Mouse (Mus musculus): ENCODE data around the gene Lrrc75a. TPM values are rescaled to one million over a fixed set of nuclear protein-coding genes. Genes with fewer than 3 reads are reported as not detected.
A peak's percentile ranks its signal among the peaks of the same experiment; 100 is the strongest.

Lrrc75a gene
- polyA plus RNA-seq, 1 experiment: 29.0 TPM

DNA sequence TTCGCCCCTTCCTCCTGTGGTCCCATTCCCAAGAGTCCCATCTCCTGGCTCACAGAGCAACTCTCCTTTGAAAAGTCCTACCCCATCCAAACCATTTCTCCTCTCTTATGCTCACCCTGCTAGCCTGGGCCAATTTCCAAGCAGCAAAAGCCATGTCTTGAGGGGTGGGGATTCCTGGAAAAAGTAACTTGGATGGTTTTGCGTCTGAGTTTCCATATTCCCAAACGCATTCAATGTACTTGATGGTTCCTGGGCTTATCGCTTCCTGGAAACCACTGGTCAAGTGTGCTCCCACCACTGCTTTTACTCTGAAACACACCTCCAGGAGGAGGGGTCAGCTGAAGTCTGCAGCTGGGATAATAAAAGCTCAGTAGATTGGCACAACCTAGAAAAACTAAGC is 9.9 kb downstream of the Lrrc75a start:
- TF ChIP-seq POLR2A (IDR thresholded peaks at IDR 0.05; ENCODE audit: borderline replicate concordance, extremely low read depth, low read depth, low read length) (no peak), CTCF (IDR thresholded peaks at IDR 0.05; ENCODE audit: insufficient read depth, low read length) (no peak)
- Histone ChIP-seq H3K4me1 (ENCODE audit: control insufficient read depth, insufficient read depth, low read length) (peaks cover 10% of the 10 kb centered on the region), H3K4me3 (replicated peaks; ENCODE audit: extremely low read depth, low read depth, low read length) (no peak overlapping the region)
- 75% methylated on average over 4 of the region's 4 CpGs for WGBS
- no peak for DNase-seq

GRCm38 (mm10) chr11:62637806-62638205 is 10.5 kb downstream of the Lrrc75a start:
- TF ChIP-seq CTCF (IDR thresholded peaks at IDR 0.05; ENCODE audit: insufficient read depth, low read length) (no peak), POLR2A (IDR thresholded peaks at IDR 0.05; ENCODE audit: borderline replicate concordance, extremely low read depth, low read depth, low read length) (no peak)
- peaks cover 7% of the 10 kb centered on the region; the same call in 1 of the 2 replicates for H3K4me1 ChIP-seq (ENCODE audit: control insufficient read depth, insufficient read depth, low read length)
- H3K4me3 ChIP-seq (replicated peaks; ENCODE audit: extremely low read depth, low read depth, low read length): no peak overlapping the region
- WGBS: 81% methylated on average over 6 of the region's 6 CpGs
- no peak for DNase-seq

GRCm38 (mm10) chr11:62637401-62637800 is 10.9 kb downstream of the Lrrc75a start:
- TF ChIP-seq CTCF (IDR thresholded peaks at IDR 0.05; ENCODE audit: insufficient read depth, low read length): no peak
- no peak for TF ChIP-seq POLR2A (IDR thresholded peaks at IDR 0.05; ENCODE audit: borderline replicate concordance, extremely low read depth, low read depth, low read length)
- no peak for DNase-seq
- WGBS: 67% methylated on average over 5 of the region's 5 CpGs
- Histone ChIP-seq H3K4me1 (ENCODE audit: control insufficient read depth, insufficient read depth, low read length) (peaks cover 5% of the 10 kb centered on the region; the same call in 1 of the 2 replicates), H3K4me3 (replicated peaks; ENCODE audit: extremely low read depth, low read depth, low read length) (no peak overlapping the region)

DNA sequence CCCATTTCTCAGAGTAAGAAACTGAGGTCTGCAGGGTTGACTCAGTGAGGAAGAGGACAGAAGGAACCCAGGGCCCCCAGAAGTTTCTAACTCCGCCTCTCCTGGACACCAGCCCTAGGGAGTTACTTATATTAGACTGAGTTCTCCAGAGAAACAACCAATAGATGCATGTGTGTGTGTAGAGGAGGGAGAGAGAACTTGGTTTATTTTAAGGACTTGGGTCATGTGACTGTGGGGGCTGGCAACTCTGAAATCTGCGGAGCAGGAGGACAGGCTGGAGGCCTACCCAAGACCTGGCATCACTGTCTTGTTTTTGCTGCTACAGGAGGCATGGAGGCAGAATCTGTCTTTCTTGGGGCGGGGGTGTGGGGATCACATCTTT is 11.5 kb downstream of the Lrrc75a start:
- no peak for DNase-seq
- 63% methylated on average over 3 of the region's 3 CpGs for WGBS
- peaks cover 5% of the 10 kb centered on the region; the same call in 1 of the 2 replicates for H3K4me1 ChIP-seq (ENCODE audit: control insufficient read depth, insufficient read depth, low read length)
- TF ChIP-seq CTCF (IDR thresholded peaks at IDR 0.05; ENCODE audit: insufficient read depth, low read length) (no peak), POLR2A (IDR thresholded peaks at IDR 0.05; ENCODE audit: borderline replicate concordance, extremely low read depth, low read depth, low read length) (0 out of 2 replicates have a peak, but pooled peaks have one; percentile 26)
- no peak overlapping the region for H3K4me3 ChIP-seq (replicated peaks; ENCODE audit: extremely low read depth, low read depth, low read length)

DNA sequence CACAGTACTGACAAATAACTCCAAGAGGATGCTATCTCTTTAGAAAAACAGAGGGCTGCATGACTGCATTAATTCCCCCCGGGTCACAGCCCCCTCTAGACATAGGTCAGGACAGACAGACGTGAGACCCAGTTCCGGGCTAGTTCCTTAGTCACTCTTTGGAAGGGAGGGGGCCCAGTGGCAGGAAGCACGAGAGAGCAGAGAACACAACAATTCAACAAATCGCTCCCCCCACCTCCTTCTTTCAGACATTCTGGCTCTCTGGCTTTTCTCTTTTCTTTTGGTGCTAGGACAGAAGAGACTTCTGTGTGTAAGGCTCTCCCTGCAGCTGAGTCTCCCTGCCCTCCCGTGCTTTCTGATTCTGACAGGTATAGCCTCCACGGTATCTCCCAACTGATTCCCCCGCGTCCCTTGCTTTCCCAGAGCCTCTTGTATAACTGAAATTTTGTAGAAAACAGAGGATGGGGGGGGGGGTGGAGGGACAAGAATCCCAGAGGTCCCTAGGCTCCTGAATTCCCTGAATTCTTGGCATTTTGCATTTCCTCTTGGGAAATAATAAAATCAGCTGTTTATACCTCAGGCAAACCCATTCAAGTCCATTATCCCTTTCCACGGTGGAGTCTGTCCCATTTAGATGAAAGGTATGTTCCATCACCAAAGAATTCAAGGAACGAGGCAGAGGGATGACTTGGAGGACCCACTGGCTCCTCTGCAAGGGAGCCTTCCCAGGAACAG is 12.1 kb downstream of the Lrrc75a start:
- no peak for DNase-seq
- 57% methylated on average over 11 of the region's 11 CpGs for WGBS
- TF ChIP-seq CTCF (IDR thresholded peaks at IDR 0.05; ENCODE audit: insufficient read depth, low read length): no peak
- TF ChIP-seq POLR2A (IDR thresholded peaks at IDR 0.05; ENCODE audit: borderline replicate concordance, extremely low read depth, low read depth, low read length): no peak
- H3K4me1 ChIP-seq (ENCODE audit: control insufficient read depth, insufficient read depth, low read length): peaks cover 5% of the 10 kb centered on the region; the same call in 1 of the 2 replicates
- no peak overlapping the region for H3K4me3 ChIP-seq (replicated peaks; ENCODE audit: extremely low read depth, low read depth, low read length)

DNA sequence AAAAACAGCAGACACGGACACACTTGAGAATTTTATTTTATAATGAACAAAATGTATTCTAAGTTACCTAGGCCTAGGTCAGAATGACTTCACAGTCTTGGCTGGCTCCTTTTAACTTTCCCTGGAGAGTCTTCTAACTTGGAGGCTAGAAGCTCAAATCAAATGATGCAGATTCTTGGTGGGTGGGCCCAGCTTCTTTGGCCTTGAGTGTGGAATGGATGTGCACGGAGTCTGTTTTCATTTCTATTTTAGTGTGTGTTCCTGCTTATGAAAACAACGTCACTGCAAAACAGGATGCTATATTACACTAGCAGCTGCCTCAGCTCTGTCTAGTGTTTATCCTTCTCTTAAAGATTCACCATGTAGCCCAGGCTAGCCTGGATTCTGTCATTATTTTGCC is 12.9 kb downstream of the Lrrc75a start:
- 44% methylated on average over 3 of the region's 3 CpGs for WGBS
- Histone ChIP-seq H3K4me1 (ENCODE audit: control insufficient read depth, insufficient read depth, low read length) (peaks cover 5% of the 10 kb centered on the region; the same call in 1 of the 2 replicates), H3K4me3 (replicated peaks; ENCODE audit: extremely low read depth, low read depth, low read length) (no peak overlapping the region)
- DNase-seq: no peak
- TF ChIP-seq POLR2A (IDR thresholded peaks at IDR 0.05; ENCODE audit: borderline replicate concordance, extremely low read depth, low read depth, low read length) (no peak), CTCF (IDR thresholded peaks at IDR 0.05; ENCODE audit: insufficient read depth, low read length) (no peak)

DNA sequence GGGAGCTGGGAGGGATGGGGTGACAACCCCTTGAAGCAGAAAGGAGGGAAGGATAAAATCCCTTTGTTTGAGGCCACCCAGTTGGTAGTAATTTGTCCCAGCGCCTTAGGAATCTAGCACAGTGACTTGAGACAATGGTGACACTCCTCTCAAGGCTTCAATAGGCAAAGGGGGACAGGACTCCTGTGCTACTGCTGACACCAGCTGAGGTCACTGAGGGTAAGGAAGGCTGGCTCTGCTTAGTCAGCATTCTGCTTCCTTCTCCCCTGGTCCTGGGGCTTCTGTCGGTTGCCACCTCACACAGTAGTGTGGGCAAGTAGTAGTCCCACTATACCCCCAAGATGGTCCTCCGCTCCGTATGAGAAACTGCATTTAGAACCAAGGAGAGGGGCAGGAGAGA is 17.2 kb downstream of the Lrrc75a start:
- TF ChIP-seq CTCF (IDR thresholded peaks at IDR 0.05; ENCODE audit: insufficient read depth, low read length) (no peak), POLR2A (IDR thresholded peaks at IDR 0.05; ENCODE audit: borderline replicate concordance, extremely low read depth, low read depth, low read length) (no peak)

GRCm38 (mm10) chr11:62630225-62630821 is 18.0 kb downstream of the Lrrc75a start:
- WGBS: 23% methylated on average over 11 of the region's 11 CpGs
- DNase-seq: no peak
- TF ChIP-seq POLR2A (IDR thresholded peaks at IDR 0.05; ENCODE audit: borderline replicate concordance, extremely low read depth, low read depth, low read length): no peak
- TF ChIP-seq CTCF (IDR thresholded peaks at IDR 0.05; ENCODE audit: insufficient read depth, low read length): no peak

More for the DNA sequence above, 17.2 kb downstream of the Lrrc75a start:
- WGBS: 82% methylated on average over 4 of the region's 4 CpGs
- no peak for DNase-seq
- Histone ChIP-seq H3K4me3 (replicated peaks; ENCODE audit: extremely low read depth, low read depth, low read length) (no peak overlapping the region), H3K4me1 (ENCODE audit: control insufficient read depth, insufficient read depth, low read length) (peaks cover 7% of the 10 kb centered on the region)

GRCm38 (mm10) chr11:62629352-62630224 is 18.7 kb downstream of the Lrrc75a start:
- H3K4me3 ChIP-seq (replicated peaks; ENCODE audit: extremely low read depth, low read depth, low read length): no peak overlapping the region
- DNase-seq: no peak
- H3K4me1 ChIP-seq (ENCODE audit: control insufficient read depth, insufficient read depth, low read length): peaks cover 6% of the 10 kb centered on the region
- WGBS: 21% methylated on average over 9 of the region's 9 CpGs
- TF ChIP-seq CTCF (IDR thresholded peaks at IDR 0.05; ENCODE audit: insufficient read depth, low read length) (no peak), POLR2A (IDR thresholded peaks at IDR 0.05; ENCODE audit: borderline replicate concordance, extremely low read depth, low read depth, low read length) (no peak)

More at GRCm38 (mm10) chr11:62630225-62630821, 18.0 kb downstream of the Lrrc75a start:
- H3K4me3 ChIP-seq (replicated peaks; ENCODE audit: extremely low read depth, low read depth, low read length): no peak overlapping the region
- H3K4me1 ChIP-seq (ENCODE audit: control insufficient read depth, insufficient read depth, low read length): peaks cover 6% of the 10 kb centered on the region
